Mouse (Mus musculus): ENCODE data around the gene Gm20422.

DNA sequence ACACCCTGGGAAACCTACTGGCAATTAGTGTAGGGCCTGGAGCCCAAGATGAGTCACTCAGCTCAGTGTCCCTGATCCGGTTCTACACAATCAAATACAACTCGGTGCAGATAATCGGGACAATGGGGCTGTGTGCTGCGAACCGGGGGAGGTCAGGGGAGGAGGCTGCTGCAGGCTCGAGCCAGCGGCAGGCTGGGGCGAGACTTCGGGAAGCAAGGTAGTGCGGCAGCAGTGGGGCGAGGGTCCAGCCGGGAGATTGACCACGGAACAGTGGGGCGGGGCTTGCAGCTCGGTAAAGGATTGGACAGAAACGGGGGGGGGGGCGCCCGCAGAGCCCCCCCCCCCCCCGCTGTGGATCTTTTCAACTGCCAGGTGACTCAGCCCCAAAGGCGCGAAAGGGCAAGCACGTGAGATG lies 47.3 kb upstream of the Gm20422 start:
- TF ChIP-seq CTCF (IDR thresholded peaks at IDR 0.05; ENCODE audit: insufficient read depth, low read length): no peak
- TF ChIP-seq POLR2A (IDR thresholded peaks at IDR 0.05; ENCODE audit: borderline replicate concordance, extremely low read depth, low read depth, low read length): no peak

All from lung, adult 2 months (tissue).